Mouse (Mus musculus) ovary, postnatal 10 days (tissue): ENCODE results near the gene Pter.

Experiments used
- DNase-seq: peaks from one replicate; pipeline ENCODE4 v3.0.0; 2022; ENCODE audit warnings: low spot score

The Pter gene

DNA sequence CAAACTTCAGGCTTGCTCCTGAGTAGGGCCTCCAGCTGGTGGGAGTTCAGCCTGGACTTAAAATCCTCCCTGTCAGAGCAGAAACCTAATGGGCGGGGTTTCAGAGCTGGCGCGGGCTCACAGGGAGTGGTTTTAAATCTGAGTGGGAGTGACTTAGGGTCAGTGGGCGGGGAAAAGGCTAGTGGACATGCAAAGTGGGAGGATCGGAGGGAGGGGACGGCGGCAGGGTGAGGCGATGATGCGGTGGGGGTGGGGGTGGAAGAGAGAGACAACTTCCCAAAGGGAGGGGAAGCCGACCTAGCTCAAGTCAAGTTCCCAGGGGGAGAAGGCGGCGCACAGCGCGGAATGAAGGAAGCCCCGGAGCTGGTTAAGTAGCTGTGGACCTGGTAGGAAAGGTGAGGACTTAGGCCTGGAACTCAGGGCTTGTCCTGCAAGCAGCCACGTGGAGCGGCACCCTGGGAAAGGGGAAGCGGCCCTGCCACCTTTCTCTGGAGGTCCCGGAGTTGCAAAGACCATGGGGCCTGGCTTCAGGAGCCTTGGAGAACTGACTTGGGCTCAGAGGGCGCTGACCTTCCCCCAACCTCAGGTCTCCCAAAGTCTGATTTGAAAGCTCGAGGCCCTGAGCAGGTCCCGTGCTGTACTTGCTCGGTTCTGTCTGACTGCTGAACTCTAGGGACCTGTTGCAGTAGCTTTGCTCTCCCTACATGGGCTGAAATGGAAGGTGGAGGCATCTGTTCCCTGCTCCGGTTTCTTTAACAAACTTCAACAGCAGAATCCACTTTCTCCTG, at the start of gene Pter:
Gene Pter, plus strand, starts transcription at position 238 of the 788 bp plus-strand sequence.
- DNase-seq: peak; percentile 67

DNA sequence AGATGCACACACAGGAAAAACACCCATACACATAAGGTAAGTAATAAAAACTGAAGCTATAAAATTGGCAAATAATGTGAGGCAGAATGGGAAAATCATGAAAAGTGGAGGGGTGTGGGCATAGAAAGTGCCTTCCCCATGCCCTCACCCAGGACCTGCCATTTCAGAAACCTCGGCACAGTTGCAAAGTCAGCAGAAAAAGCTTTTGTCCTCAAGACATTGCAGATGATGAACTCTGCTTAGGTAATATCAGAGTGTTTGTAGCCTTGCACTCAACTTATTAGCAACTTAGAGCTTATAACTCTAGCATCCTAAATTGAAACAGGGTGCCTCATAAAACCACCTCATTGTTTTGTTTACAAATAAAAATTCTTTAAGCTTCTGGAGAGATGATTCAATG, 49.6 kb upstream of the Pter start:
- DNase-seq: no peak

DNA sequence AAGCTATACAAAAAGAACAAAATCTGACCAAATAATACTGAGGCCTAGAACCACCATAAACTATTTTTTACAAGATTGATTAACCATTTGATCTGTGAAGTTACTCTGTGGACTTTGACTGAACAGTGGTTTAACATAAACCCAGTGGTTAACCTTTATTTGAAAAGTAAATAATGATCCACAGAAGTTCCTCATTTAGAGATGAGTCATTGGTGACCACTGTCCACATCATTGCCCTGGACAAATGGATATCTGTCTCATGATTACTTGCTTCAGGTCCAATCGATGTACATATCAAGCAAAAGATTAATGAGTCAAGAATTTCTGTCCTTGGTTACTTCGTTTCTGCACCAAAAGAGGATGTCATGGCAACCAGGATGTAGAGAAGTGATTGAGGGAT, 44.3 kb upstream of the Pter start:
- no peak for DNase-seq

DNA sequence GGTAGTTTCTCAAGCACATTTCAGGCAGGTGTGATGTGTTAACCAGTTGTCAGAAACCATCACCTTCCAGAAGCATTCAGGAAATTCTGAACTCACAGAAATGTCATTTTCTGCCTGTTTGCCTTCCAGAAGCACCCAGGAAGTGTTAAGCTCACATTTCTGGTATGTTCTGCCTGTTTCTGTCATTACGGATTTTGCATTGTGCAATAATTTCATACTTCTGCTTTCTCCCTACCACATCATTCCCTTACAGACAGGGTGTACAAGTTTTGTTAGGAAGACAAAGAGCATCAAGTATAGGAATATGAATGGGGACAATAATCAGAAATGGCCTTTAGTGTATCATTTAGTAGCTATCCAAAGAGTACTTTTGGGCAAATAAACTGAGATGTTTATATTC, 42.8 kb upstream of the Pter start:
- DNase-seq: no peak

DNA sequence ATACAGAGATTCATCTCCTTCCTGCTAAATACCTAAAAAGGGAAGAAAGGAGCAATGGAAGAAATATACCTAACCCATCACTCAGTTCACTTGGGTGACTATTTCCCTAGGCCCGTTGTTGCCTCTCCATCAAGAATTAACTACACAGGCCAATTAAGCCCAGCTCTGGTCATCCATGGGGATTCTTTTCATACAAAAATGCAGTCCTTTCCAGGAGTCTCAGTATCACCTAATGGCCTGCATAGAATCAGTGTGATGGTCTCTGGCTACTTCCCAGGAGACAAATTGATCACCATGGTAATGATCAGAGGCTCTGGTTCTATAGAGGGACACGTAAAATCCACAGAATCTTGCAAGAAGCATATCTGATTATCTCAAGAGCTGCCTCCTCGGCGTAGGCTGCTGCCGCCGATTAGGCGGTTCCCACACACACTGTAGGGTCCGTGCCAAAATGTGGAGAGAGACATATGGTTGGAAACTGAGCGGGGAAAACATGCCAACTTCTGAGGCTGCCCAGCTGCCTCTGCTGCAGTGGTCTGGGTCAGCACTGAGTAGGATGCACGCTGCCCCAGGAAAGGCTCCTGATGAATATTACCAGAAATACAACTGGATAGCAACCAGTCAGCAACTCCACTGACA, 40.4 kb upstream of the Pter start:
- no peak for DNase-seq

DNA sequence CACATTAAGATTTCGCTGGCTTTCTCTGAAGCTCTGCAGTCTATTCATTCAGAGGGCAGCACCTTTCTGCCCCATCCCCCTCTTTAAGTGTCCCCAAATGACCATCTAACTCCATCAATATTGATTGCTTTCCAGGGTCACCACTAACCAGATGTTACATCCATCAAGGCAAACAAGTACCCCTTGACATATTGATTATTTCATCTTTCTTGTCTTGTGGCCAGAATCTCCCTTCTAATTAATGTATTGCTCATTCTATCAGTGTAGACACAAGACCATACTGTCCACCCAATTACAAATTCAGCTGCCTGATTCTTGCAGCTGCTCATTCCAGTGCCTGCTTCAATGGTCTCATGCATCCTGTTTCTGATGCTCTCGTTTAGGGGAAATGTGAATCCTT, 36.8 kb upstream of the Pter start:
- no peak for DNase-seq

DNA sequence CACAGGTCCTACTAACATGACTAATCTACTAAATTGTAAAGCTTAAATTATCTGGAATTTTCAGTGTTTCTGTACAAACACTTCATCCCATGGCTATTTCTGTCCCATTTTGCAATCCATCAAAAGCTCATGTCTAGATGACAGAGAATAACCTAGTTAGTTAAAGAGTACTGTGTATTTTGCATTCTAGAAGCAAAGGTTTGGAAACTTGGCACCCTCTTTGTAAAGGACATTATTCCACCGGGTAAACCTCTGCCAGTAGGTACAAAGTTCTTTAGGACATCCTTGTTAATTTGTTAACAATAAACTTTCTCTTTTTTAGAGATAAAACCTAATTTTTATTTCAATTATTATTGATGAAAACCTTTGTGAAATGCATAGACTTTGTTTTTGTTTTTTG, 18.1 kb upstream of the Pter start:
- no peak for DNase-seq

DNA sequence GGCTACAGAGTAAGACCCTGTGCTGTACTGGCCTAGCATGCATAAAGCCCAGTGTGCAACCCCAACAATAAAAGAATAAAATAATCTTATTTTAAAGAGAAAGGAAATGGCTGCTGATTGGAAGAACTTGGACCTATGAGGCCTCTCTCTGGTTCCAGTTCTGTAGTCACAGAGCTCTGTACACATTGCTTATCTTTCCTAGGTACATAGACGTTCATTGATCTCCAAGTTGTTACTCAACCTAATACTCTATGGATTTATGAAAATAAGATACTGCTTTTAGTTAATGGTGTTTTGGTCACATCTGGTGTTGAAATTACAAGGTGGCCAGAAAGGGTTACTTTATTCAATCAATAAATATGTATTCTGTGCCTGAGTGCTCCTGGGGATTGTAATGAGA, 1.8 kb downstream of the Pter start:
- no peak for DNase-seq

DNA sequence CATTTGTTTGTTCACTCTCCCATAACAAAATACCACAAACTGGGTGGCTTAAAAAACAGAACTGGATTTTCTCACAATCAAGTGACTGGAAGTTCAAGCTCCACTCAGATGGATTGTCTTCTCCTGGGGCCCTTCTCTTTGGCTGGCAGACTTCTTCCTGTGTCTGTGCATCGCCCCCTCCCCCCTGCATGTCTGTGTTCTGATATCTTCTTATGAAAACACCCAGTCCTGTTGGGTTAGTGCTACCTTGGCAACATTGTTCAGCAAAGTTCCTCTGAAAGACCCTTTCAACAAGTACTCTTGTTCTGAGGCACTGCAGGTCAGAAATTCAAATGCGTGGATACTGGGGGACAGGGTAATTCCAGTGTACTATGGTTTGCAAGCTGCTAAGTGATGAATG, 6.5 kb downstream of the Pter start:
- no peak for DNase-seq

DNA sequence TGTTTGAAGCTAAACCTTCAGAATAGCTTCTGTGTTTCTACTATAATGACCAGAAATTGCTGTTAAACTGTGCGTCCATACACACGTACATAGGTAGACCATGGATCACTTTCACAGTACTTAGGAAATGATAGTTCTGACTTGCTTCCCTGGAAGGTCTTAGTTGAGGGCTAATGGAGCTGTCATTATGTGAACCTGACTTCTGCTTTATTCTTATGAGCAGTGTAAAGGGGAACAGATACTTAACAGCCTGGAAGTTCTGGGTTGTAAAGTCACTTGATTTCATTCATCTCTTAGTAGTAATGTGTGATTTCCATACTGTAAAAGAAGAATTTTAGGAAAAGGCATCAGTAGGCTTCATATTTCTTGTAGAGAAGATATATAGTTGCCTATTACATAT, 10.1 kb downstream of the Pter start:
- DNase-seq: no peak

DNA sequence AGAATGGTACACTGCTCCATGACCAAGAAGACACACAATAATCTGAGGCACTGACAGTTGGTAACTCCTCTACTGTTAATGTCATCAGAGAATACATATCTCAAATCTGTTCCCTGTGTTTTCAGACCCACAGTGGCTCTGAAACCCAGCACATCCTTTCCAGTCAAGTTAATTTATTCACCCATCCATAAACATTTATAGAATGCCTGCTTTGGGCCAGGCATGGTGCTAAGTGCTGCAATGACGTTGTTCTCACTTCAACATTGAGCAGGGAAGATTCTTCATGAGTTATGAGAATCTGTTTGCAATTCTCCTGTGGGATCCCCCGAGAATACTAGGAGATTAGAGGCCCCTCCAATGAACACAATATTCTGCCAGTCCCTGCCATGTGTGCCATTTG, 11.4 kb downstream of the Pter start:
- no peak for DNase-seq

DNA sequence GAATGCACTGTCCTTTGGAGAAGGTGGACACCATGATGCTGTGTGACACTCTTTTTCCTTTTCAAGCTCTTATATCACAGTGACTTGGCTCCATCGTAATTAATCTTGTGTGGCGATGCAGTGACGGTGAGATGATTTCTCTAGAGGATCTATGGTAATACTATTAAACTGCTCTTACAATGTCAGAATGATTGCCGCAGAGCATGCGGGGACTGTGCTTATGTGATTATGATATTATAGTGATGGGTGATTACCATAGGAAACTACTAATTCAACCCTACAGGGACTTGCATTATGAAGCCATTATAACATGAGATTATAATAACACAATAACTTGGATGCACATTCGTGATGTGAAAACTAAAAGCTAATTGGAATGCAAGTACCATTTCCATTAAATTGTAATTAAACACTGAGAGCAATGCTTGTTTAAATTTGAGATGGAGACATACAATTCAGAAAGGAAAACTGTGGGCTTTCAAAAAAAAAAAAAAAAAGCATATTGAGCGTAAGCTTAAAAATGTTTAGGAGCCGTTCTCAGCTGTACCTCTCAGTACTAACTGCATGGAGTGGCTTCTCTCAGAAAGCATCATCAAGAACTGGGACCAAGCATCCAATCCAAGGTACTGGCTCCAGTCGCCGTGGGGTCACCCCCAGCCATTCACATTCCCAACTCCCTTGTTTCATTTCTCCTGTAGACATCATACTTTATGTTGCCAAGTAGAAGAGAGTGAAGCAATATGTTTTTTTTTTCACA, 13.8 kb downstream of the Pter start:
- no peak for DNase-seq

DNA sequence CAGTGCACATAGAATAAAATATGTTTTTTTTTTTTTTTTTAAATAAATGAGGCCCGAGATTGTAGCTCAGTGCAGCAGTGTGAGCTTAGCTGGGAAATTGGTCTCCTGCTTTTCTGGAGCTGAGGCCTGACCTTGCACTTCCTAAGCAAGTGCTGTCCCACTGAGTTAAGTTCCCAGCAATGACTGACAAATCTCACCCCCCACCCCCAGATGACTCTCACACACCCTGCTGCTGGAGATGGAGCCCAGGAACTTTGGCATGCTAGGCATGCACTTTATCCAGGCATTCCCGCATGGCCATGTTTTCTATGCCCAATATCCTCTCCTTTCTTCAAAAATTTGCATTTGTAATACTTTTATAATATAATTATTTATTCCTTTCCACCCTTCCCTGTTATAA, 14.8 kb downstream of the Pter start:
- no peak for DNase-seq

DNA sequence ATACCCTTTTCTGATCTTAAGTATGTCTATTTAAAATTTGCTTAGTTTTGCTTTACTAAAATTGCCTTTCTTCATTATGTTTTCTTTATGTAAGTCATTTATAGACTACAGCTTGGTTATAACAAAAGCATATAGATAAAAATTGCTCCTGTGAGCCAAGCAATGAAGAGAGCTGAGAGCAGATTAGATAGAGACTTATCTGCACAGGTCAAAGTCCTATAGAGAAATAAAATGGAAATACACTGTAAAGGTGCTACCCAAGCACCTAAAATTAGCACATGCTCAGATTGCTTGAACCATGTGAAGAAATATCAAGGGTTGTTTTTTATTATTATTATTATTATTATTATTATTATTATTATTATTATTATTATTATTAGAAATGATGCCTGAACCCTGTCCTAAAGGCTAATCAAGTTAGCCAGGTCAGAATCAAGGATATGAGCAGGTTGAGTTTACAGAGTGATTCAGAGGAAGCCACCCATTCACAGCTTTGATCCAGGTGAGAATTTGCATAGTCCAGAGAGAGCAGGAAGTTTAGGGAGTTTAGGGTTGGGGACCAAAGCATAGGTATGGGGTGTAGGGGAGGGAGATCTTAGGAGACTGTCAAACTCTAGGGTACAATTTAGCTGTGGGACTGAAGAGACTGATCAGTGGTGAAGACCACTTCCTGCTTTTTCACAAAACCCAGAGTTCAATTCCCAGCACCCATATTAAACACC, 33.0 kb downstream of the Pter start:
- DNase-seq: no peak

DNA sequence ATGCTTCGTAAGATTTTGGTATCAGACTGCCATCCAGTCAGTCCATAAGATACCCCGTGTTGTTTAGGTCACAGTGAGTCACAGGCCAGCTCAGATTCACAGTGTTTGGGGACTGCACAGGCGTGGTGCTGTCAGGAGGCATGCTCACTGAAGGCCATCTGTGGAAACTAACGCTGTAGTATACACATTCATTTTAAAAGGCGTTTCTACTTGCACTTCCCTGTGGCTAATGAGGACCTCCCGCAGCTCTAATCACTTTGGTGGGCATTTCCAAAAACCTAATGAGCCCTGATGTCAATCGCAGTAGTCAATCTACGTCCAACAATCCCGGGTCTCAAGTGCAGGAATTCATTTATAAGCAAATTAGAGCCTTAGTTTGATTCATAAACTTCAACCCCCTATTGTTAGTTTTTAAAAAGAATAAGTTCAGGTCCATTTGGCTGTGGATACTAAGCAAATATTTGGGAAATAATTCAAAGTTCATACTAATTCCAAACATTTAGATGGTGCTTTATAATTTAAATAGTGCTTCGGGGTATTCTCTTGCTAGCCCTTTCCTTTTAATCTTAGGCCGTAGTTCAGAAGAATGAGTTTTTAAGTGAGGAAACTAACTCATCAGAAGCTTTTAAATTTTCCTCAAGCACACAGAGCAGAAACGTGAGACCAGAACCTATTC, 46.3 kb downstream of the Pter start:
- DNase-seq: no peak

DNA sequence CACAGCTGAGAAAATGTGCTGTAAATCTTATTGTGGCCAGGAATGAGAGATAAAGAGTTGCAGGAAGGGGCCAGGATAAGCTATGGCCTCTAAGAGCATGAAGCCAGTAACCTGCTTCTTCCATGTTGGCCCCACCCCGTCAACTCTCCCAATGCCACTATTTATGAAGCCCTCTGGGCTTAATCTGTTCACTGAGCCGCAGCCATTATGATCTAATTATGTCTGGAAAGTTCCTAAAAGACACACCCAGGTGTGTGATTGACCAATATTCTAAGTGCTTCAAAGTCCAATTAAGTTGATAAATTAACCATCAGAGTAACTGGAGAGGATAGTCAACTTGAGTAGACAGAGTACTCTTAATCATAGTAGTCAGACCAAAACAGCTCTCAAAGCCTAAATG, 49.9 kb downstream of the Pter start:
- no peak for DNase-seq

DNA sequence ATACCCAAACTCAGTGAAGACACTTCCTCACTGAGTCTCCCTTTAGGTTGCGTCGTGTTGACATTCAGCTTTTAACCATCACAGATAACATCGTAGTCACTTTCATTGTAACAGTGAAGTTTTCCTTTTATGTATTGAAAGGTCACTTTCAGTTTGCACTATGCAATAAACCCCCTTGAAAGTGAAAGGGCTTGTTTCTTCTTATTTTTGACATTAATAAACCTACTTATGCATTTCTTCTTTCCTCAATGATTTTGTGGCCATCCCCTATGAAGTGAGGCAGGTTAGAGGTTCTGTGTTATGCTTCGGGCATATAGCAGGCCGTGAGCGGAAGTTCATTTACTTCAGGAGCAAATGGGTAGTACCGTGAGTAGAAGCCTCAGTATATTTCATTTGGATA, 53.5 kb downstream of the Pter start:
- DNase-seq: no peak

DNA sequence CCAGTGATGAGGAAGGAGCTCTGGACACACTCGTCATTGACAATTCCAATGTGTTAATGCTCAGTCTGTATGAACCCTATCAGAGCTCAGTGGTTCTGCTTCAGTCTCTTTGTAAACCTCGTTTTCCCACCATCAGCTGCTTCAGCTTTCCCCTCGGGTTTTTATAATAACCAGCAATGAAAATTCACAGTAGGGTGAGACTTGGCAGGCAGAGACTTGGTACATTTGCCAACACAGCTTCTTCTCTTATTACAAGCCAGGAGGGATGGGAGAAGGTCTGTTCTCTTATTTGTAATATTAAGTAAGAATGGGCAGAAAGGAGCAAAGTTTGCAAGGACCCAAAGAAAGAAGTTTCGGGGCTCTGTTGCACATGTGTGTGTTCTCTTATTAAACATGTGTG, 54.9 kb downstream of the Pter start:
- DNase-seq: no peak

DNA sequence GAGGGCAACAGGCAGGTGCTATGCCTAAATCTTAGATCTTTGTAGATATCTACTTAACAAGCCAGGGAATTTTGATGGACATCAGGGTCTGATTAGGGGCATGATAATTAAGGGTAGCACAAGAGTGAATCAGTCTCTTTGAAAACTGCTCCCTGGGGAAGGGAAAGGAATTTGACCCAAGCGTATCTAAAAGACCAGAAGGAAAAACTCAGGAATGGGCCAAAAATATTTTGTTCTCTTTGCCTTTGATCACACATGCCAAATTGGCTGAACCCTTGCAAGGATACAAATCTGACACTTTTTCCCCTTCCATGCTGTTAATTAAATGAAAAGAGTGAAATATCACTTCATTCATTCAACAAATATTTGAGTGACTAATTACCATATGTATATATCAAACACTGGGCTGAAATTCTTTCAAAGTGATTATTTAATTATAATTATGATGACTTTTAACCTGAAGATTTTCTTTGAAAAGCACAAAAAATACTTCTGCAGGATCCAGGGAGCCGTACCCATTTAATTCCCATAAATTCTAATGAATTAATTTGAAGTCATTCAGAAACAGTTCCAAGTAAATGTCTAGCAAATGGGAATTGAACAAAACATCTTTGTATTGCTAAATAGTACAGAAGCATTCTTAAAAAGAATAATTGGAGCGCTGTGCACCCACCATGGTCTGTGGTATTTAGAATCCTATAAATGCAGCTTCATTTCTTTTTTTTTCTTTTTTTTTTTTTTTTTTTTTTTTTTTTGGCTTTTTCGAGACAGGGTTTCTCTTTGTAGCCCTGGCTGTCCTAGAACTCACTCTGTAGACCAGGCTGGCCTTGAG, 61.3 kb downstream of the Pter start:
- DNase-seq: no peak

DNA sequence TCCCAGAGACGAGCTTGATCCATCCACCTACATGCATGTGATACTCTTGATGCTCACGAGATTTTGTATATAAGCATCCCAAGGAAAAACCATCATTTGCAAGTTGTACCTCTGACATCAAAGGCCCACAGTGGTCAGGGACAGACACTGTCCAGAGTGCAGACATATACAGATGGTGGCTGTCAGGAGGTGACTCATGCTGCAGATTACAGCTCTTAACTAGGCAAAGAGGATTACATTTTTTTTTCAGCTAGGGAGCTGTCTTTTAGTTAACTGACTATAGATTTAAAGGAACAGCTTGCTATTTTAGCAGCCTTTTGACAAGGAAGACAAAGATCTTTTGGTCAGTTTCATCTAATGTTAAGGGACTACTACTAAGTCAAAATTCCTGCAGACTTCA, 76.2 kb downstream of the Pter start:
- no peak for DNase-seq

DNA sequence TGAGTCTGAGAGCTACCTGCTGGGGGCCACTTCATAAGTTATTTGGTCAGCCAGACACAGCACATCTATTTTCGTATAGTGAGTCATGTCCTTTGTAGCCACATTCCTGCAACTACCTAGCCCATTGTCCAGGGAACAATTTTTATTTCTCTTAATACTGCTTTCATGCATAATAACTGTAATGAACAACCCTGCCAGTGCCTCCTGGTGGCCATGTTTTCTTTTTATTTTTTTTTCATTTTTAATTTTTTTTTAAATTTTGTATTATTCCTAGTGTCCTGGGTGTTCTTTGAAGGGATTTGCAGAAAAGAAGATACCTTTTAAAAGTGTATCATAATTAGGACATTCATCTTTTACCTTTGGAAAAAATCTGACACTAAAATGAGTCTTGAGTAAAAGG, 84.6 kb downstream of the Pter start:
- DNase-seq: no peak
